Mouse (Mus musculus): Measurements from ENCODE around the gene BC004004.
A peak's percentile ranks its signal among the peaks of the same experiment; 100 is the strongest.
"Not testable (repeated sequence)": the region's sequence is repeated elsewhere in the genome, so short reads cannot be mapped to it uniquely, and the experiment has no call there.

Gene BC004004

GRCm38 (mm10) chr17:29326531-29327529 is 58.2 kb downstream of the BC004004 start:
- DNase-seq: peak; percentile 72

DNA sequence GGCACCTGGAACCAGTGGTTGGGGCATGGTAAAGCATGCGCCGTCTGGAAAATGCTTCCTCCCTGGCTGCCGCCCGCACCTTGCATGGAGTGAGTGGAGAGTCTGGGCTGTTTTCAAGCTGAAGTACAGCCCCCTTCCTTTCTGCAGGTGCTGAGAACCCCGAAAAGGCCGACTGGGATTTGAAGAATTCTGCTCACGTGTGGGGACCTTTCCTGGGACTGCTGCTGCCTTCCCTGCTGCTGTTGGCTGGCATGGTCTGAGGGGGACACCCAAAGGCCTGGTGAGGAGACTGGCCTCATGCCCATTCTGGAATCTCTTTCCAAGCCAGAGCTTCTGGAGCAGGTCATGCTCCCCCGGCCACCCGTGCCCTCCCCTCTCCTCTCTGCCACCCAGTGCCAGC is 59.1 kb downstream of the BC004004 start:
- DNase-seq: no peak

- no peak for DNase-seq
These were observed 61.6 kb downstream of the BC004004 start for GRCm38 (mm10) chr17:29330221-29330620.

DNA sequence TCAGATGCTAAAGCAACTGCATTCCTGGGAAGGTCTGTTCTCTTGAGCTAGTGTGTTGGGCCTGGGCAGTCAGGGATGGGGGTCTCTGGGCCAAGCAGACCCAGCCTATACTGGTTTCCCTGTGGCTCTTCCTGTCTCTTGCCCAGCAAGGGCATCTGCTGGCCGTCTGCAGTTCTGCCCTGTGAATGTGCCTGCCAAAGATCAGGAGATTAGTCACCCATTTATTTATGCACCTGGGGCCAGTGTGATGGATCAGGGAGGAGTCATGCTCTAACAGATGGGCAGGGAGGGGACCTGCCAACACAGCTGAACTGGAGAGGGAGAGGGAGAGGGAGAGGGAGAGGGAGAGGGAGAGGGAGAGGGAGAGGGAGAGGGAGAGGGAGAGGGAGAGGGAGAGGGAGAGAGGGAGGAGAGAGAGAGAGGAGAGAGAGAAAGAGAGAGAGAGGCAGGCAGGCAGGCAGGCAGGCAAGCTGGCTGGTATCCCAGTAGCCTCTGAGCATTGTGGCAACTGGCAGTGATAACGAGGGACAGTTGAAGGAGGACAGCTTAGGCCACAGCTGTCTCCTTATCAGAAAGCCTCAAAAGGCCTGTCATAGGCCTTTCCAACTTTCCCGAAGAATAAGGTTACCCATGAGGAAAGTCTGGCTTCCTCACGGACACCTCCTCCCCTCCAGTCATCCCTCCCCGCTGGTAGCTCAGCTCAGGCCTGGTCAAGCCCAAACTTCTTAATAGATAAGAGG is 62.3 kb downstream of the BC004004 start:
- no peak for DNase-seq

GRCm38 (mm10) chr17:29332186-29332685 is 63.6 kb downstream of the BC004004 start:
- no peak for DNase-seq

GRCm38 (mm10) chr17:29336266-29336990 is 67.8 kb downstream of the BC004004 start:
- DNase-seq: peak; percentile 51

- DNase-seq: no peak
These were observed 69.6 kb downstream of the BC004004 start for GRCm38 (mm10) chr17:29337979-29338823.

DNA sequence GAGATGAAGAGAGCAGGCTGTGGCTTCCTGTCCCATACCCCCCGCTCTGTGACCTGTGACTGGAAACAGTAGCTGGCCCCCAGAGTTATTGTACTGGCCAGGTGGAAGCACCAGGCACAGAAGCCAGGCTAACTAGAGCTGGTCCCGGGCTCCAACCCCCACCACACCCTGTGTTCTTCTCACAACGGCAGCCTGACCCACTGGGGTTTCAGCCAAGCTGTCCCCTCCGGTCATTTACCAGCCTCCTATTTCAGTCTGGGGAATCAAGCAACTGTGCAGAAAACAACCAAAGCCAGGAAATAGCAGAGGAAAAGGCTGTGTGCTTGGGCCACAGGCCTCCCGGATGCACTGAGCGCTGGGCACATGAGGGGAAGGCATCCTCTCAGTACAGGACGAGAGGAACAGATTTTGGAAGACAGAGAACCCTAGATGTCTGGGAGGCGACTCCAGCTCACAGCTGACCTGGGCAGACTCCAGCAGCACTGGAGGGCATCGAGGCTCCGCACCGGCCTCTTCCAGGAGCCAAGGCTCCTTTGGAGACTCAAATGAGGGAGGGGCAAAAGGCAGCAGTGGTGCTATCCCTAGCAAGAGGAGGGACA is 70.7 kb downstream of the BC004004 start:
- peak; percentile 55 for DNase-seq

DNA sequence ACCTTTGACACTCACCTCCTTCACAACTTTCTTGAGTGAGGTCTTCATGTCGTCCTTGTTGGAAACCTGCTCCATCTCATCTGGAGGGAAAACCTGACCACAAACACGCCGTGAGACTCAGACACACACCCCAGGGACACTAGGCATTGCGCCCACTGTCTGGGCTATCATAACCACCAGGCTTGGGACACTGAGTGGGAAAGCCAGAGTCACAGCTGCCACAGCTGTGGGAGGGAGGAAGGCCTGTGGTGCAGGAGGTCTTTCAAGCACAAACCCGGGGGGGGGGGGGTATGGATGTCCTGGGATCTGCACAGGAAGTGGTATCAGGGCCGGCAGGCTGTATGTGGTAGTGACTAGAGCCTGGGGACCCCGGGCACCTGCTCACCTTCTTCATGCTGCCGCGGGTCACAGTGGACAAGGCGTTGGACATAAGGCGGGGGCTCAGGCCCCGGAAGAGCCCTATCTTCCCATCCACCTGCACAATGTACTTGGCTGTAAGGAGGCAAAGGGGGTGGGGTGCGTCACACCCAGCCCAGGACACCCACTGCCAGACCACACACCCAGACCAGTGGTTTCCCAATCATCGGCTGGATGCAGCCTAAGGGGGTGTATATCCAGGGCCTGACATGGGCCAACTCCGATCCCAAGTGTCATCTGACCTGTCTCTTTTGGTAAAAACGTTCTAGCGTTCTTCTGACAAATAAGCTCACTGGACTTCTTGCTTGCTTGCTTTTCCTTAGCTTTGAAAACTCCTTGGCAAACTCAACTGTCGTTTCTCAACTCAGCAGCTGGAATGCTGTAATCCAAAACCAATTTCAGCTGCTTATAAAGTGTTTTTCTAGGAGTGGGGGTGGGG is 72.0 kb downstream of the BC004004 start:
- peak; percentile 67 for DNase-seq

DNA sequence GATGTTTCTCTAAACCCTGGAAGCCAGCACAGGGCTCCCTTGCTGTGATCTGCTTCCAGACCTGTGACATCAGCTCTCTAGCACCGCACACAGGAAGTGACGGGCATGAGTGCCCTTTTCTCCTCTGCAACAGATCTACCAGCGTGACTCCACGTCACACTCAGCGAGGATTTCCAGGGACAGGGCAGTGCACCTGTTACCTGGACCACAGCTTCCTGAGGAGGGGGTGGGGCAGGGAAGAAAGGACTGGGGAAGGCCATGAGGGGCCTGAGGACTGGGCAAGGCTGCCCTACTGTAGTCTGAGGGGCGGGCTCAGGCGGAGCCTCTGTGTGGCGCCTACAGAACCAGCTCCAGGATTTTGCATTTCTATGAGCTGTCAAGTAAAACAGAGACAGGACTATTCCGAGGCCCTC is 73.0 kb downstream of the BC004004 start:
- DNase-seq: peak; percentile 76

- DNase-seq: peak; percentile 88
These were observed 73.7 kb downstream of the BC004004 start for GRCm38 (mm10) chr17:29342010-29342910.

DNA sequence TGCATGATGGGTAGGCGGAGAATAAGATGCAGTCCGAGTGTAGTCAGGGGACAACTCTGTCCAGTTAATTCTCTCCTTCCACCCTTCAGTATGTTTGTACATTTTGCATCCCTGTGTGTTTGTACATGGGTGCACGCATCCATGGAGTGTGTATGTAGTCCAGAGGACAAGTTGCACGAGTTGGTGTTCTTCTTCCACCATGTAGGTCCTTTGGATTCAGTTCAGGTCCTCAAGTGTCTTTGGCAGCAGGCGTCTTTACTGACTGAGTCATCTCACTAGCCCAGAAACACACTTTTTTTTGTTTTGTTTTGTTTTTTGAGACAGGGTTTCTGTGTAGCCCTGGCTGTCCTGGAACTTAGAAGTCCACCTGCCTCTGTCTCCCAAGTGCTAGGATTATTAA is 74.7 kb downstream of the BC004004 start:
- no peak for DNase-seq

GRCm38 (mm10) chr17:29345272-29345671 is 76.7 kb downstream of the BC004004 start:
- DNase-seq: no peak

GRCm38 (mm10) chr17:29346496-29347125 is 78.0 kb downstream of the BC004004 start:
- DNase-seq: peak; percentile 75

DNA sequence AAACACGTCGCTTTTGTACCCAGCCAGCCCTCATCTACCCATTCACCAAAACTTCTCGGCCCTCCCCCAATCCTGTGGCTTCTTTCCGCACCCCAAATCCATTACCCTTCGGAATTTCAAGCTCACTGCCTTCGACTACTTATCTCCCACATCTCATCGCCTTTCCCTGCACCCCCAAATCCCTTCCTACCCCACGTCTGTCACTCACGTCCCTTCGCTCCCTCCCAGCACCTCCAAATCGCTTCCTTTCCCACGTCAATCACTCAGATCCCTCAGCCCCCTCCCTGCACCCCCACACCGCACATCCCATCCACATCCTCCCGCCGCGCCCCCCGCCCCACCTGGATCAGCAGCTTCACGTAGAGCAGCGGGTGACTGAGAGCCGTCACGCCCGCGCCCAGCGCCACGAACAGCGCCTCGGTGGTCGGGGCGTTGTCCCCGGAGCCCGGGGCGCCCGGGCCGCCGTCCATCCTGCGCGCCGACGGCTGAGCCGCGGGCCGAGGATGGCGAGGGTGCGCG is 78.6 kb downstream of the BC004004 start:
- peak; percentile 53 for DNase-seq

- peak; percentile 100 for DNase-seq
These were observed 79.2 kb downstream of the BC004004 start, which contains the start of gene Mtch1 for GRCm38 (mm10) chr17:29347645-29348256. Gene Mtch1, minus strand, starts transcription at chr17:29347934.

GRCm38 (mm10) chr17:29348996-29349395 is 80.4 kb downstream of the BC004004 start:
- no peak for DNase-seq

DNA sequence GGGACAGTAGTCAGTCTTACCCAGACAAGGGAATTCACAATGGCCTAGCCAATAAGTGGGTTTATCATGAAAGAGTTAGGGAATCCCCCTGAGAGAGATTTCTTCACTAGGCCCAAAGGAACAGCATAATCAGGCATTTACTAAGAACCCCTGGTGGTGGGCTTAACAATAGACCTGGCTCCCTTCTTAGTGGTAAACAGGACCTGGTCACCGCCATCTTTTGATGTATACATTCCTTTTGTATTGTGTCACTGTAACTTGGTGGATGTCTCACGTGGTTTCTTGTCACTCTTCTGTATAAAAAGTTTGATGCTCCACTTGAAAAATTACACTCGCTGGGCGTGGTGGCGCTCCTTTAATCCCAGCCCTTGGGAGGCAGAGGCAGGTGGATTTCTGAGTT is 82.5 kb downstream of the BC004004 start:
- not testable (repeated sequence) for DNase-seq
